Mouse (Mus musculus) liver, postnatal 0 days (tissue): Measurements from ENCODE around the gene Rab29.

ENCODE experiments used
- CTCF ChIP-seq: sonication (generic); IDR thresholded peaks from 2 replicates; pipeline ENCODE4 v1.5.1; 2016; ENCODE audit warnings: antibody characterized with exemption, low read depth
- EP300 ChIP-seq: IDR thresholded peaks from 2 replicates; pipeline ENCODE4 v1.6.1; 2016; ENCODE audit warnings: antibody characterized with exemption, low read depth, mild to moderate bottlenecking

DNA sequence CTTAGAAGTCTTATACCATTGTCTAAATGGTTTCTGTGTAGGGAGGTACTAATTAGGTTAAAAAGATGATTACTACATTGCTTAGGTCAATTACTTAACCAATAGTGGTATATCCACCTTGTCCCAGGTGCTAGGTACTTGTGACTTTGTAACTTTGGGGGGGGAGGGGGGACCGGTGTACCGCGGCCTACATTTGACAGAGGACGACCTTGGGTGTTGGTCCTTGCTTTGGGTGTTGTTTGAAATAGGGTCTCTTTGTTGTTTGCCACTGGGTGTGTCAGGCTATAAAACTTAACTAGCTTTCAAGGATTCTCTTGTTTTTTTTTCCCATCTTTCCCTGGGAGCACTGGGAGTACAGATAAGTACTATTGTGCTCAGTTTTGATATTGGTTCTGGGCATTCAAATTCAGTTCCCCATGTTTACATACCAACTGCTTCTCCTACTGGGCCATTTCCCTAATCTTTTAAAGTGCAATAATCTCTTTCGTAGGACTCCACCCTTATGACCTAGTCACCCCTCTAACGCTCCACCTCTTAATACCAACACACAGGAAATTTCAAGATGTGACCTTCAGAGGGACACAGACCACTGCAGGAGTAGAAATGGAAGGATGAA, 23.1 kb downstream of the Rab29 start:
- TF ChIP-seq CTCF (no peak), EP300 (no peak)
